ENCODE assay signal across 8 mouse cellular contexts in the genomic region with DNA sequence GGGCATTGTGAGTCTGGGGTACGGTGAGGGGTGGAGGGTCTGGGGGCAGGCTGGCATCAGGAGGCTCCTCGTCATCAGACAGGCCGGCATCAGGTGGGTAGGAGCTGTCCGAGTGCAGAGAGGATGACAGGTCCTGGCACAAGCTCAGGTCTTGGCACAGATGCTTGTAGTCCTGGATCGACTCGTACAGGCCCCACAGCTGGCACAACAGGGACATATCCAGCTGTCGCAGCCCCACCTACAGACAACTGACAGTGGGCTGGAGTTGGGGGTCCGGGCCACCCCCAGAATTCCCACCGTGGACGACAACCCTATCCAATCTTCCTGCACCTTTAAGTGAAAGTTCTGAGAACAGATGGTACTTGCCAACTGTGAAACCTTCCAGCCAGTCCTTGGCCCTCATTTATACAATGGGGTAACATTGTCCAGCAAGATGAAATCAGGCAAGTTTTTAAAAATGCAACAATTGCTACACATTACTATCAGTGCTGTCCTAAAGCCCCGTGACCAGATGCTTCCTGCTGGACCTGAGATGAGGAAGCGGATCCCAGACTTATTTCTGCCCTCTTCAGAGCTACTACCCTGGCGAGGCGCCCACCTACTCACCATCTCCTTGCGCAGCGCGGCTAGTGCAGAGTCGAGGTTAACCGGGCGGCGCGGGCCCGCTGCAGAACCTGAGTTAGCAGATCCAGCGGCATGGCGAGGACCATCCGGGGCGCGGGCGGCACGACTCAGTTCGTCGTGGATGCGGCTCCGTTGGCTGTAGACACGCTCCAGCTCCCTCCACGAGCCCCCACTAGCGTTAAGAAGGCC. TPM values are rescaled to one million over a fixed set of nuclear protein-coding genes. Genes with fewer than 3 reads are reported as not detected.
DNase-seq lines count a peak whose midpoint lies in the region; ATAC-seq and TF ChIP-seq lines count a peak whose summit lies in the region.

No protein-coding gene starts in this region.

- peak overlapping the region; percentile 98 for H3K4me3 ChIP-seq in embryonic facial prominence, embryonic 14.5 days (ENCODE audit: low read depth, low read length)
- H3K4me3 ChIP-seq in heart, postnatal 0 days (ENCODE audit: low read depth, low read length) = peak overlapping the region; percentile 91
- peak overlapping the region; percentile 89 for H3K4me3 ChIP-seq in small intestine, adult 2 months (ENCODE audit: low read depth, low read length)

- ATAC-seq in embryonic facial prominence, embryonic 14.5 days (ENCODE audit: low read depth) = peak; percentile 15
- ATAC-seq in heart, postnatal 0 days (ENCODE audit: insufficient read depth, low read depth) = no peak

- H3K36me3 ChIP-seq in embryonic facial prominence, embryonic 14.5 days (ENCODE audit: control insufficient read depth, insufficient read depth, low read length) = peaks cover 20% of the 10 kb centered on the region; the same call in 1 of the 2 replicates
- H3K36me3 ChIP-seq in heart, postnatal 0 days (replicated peaks; ENCODE audit: control insufficient read depth, insufficient read depth, low read length) = no peaks in the 10 kb centered on the region; the same call in 1 of the 2 replicates
- H3K36me3 ChIP-seq in small intestine, adult 2 months (ENCODE audit: control insufficient read depth, insufficient read depth, low read length) = no peaks in the 10 kb centered on the region

- peak overlapping the region; percentile 98 for H3K4me2 ChIP-seq in embryonic facial prominence, embryonic 14.5 days (ENCODE audit: low read depth, low read length)
- peak overlapping the region; percentile 86 for H3K4me2 ChIP-seq in heart, postnatal 0 days (ENCODE audit: low read depth, low read length)

- WGBS in embryonic facial prominence, embryonic 14.5 days = 13% methylated on average over 24 of the region's 37 CpGs
- WGBS in heart, postnatal 0 days = 6% methylated on average over 37 of the region's 37 CpGs
- 7% methylated on average over 37 of the region's 37 CpGs for WGBS in small intestine, adult 2 months

- TF ChIP-seq POLR2A in small intestine, adult 2 months (IDR thresholded peaks at IDR 0.05; ENCODE audit: low read depth, low read length) = no peak

- H3K9ac ChIP-seq in embryonic facial prominence, embryonic 14.5 days (ENCODE audit: low read depth, low read length) = peak overlapping the region; percentile 99
- H3K9ac ChIP-seq in heart, postnatal 0 days (replicated peaks; ENCODE audit: low read depth, low read length) = peak overlapping the region; percentile 91

- peaks cover 38% of the 10 kb centered on the region for H3K4me1 ChIP-seq in embryonic facial prominence, embryonic 14.5 days (ENCODE audit: control insufficient read depth, insufficient read depth, low read length)
- peaks cover 32% of the 10 kb centered on the region for H3K4me1 ChIP-seq in heart, postnatal 0 days (ENCODE audit: control insufficient read depth, insufficient read depth)
- peaks cover 39% of the 10 kb centered on the region for H3K4me1 ChIP-seq in small intestine, adult 2 months (ENCODE audit: control insufficient read depth, insufficient read depth, insufficient read length, low read length)

- peak overlapping the region; percentile 92 for H3K27ac ChIP-seq in embryonic facial prominence, embryonic 14.5 days (replicated peaks; ENCODE audit: low read depth, low read length)
- peak overlapping the region; percentile 85 for H3K27ac ChIP-seq in heart, postnatal 0 days (ENCODE audit: low read depth)
- peak overlapping the region; percentile 15; the same call in 1 of the 2 replicates for H3K27ac ChIP-seq in small intestine, adult 2 months (ENCODE audit: insufficient read depth, low read depth, low read length)

- H3K9me3 ChIP-seq in embryonic facial prominence, embryonic 14.5 days (ENCODE audit: control insufficient read depth, low read length) = no peaks in the 10 kb centered on the region
- no peaks in the 10 kb centered on the region for H3K9me3 ChIP-seq in heart, postnatal 0 days (replicated peaks; ENCODE audit: control insufficient read depth, low read length)

- TF ChIP-seq EP300 in heart, postnatal 0 days (IDR thresholded peaks at IDR 0.05; ENCODE audit: low read depth) = no peak

- H3K27me3 ChIP-seq in embryonic facial prominence, embryonic 14.5 days (replicated peaks; ENCODE audit: control insufficient read depth, insufficient read depth, low read length) = no peaks in the 10 kb centered on the region
- no peaks in the 10 kb centered on the region for H3K27me3 ChIP-seq in heart, postnatal 0 days (ENCODE audit: control insufficient read depth, insufficient read depth, low read length)
- no peaks in the 10 kb centered on the region for H3K27me3 ChIP-seq in small intestine, adult 2 months (ENCODE audit: control insufficient read depth, insufficient read depth, low read length)

- peak; percentile 70 for DNase-seq in adrenal gland, adult 2 months
- no peak for DNase-seq in adrenal gland, adult 18-20 months (ENCODE audit: low spot score in 2 of 2)
- peak; percentile 86 for DNase-seq in NIH3T3 (ENCODE audit: low read depth)
- DNase-seq in embryonic facial prominence, embryonic 14.5 days (ENCODE audit: low spot score) = no peak
- peak; percentile 43 for DNase-seq in heart, postnatal 0 days (ENCODE audit: low spot score)
- DNase-seq in layer of hippocampus, adult 9-11 months = peak; percentile 64
- DNase-seq in lung, postnatal 14 days = peak; percentile 66

- TF ChIP-seq CTCF in heart, postnatal 0 days (IDR thresholded peaks at IDR 0.05; ENCODE audit: low read depth) = 0 out of 2 replicates have a peak, but pooled peaks have one; percentile 2
- no peak for TF ChIP-seq CTCF in small intestine, adult 2 months (IDR thresholded peaks at IDR 0.05; ENCODE audit: extremely low read depth, insufficient read length, insufficient replicate concordance, low read depth, low read length)

RNA-seq across cellular contexts. Expression of a gene that starts 0.6 kb away (rescaled TPM):
- 10 to 100 TPM; 58.1 to 68.4 TPM for total RNA-seq in adrenal gland, adult 2 months (2021)
- 443 and 466 TPM in 2 replicates for polyA plus RNA-seq in adrenal gland, adult 2 months (2012; rRNA removed)
- 10 to 100 TPM; 42.9 to 61.5 TPM for total RNA-seq in adrenal gland, adult 18-20 months (2021)
- polyA plus RNA-seq in embryonic facial prominence, embryonic 14.5 days (2014; fragmentation: Nextera tagmentation; extraction: Ambion mirVana) = 101 and 111 TPM in 2 replicates
- total RNA-seq in heart, postnatal 0 days (2014; rRNA removed; ENCODE audit: low replicate concordance) = 118 and 140 TPM in 2 replicates
- 74.8 and 76.6 TPM in 2 replicates for polyA plus RNA-seq in heart, postnatal 0 days (2015; fragmentation: Nextera tagmentation; extraction: Ambion mirVana)
- polyA plus RNA-seq in small intestine, adult 2 months (2012; rRNA removed) = 69.8 and 126 TPM in 2 replicates

RNA-seq across cellular contexts. Expression of a gene that starts 2.7 kb away (rescaled TPM):
- 10 to 100 TPM; 30.3 to 31.6 TPM for total RNA-seq in adrenal gland, adult 2 months (2021)
- 47.6 and 49.2 TPM in 2 replicates for polyA plus RNA-seq in adrenal gland, adult 2 months (2012; rRNA removed)
- 10 to 100 TPM; 33.5 to 45.6 TPM for total RNA-seq in adrenal gland, adult 18-20 months (2021)
- 34.2 and 43.4 TPM in 2 replicates for polyA plus RNA-seq in embryonic facial prominence, embryonic 14.5 days (2014; fragmentation: Nextera tagmentation; extraction: Ambion mirVana)
- 113 and 118 TPM in 2 replicates for total RNA-seq in heart, postnatal 0 days (2014; rRNA removed; ENCODE audit: low replicate concordance)
- polyA plus RNA-seq in heart, postnatal 0 days (2015; fragmentation: Nextera tagmentation; extraction: Ambion mirVana) = 86.5 and 111 TPM in 2 replicates
- polyA plus RNA-seq in small intestine, adult 2 months (2012; rRNA removed) = 62.1 and 100 TPM in 2 replicates

RNA-seq across cellular contexts. Expression of a gene that starts 11.9 kb away (rescaled TPM):
- total RNA-seq in adrenal gland, adult 2 months (2021) = 100 to 1,000 TPM; 174 to 246 TPM
- 737 and 768 TPM in 2 replicates for polyA plus RNA-seq in adrenal gland, adult 2 months (2012; rRNA removed)
- total RNA-seq in adrenal gland, adult 18-20 months (2021) = 100 to 1,000 TPM; 241 to 252 TPM
- polyA plus RNA-seq in embryonic facial prominence, embryonic 14.5 days (2014; fragmentation: Nextera tagmentation; extraction: Ambion mirVana) = 59.2 and 68.0 TPM in 2 replicates
- 60.0 and 73.4 TPM in 2 replicates for total RNA-seq in heart, postnatal 0 days (2014; rRNA removed; ENCODE audit: low replicate concordance)
- polyA plus RNA-seq in heart, postnatal 0 days (2015; fragmentation: Nextera tagmentation; extraction: Ambion mirVana) = 15.4 and 16.3 TPM in 2 replicates
- polyA plus RNA-seq in small intestine, adult 2 months (2012; rRNA removed) = 28.2 and 30.2 TPM in 2 replicates

RNA-seq across cellular contexts. Expression of a gene that starts 24.7 kb away (rescaled TPM):
- total RNA-seq in adrenal gland, adult 2 months (2021) = not detected
- polyA plus RNA-seq in adrenal gland, adult 2 months (2012; rRNA removed) = not detected in 2 replicates
- total RNA-seq in adrenal gland, adult 18-20 months (2021) = not detected
- 0.34 and 1.7 TPM in 2 replicates for polyA plus RNA-seq in embryonic facial prominence, embryonic 14.5 days (2014; fragmentation: Nextera tagmentation; extraction: Ambion mirVana)
- total RNA-seq in heart, postnatal 0 days (2014; rRNA removed; ENCODE audit: low replicate concordance) = not detected in 2 replicates
- polyA plus RNA-seq in heart, postnatal 0 days (2015; fragmentation: Nextera tagmentation; extraction: Ambion mirVana) = 0.30 and 0.34 TPM in 2 replicates
- 0.57 TPM in 1 of 2 replicates, not detected in the other for polyA plus RNA-seq in small intestine, adult 2 months (2012; rRNA removed)

RNA-seq across cellular contexts. Expression of a gene that starts 40.1 kb away (rescaled TPM):
- total RNA-seq in adrenal gland, adult 2 months (2021) = 10 to 100 TPM; 88.9 to 90.8 TPM
- 330 and 358 TPM in 2 replicates for polyA plus RNA-seq in adrenal gland, adult 2 months (2012; rRNA removed)
- total RNA-seq in adrenal gland, adult 18-20 months (2021) = 100 to 1,000 TPM in 1 of 2 experiments, 10 to 100 TPM in 1; 84.6 to 103 TPM
- polyA plus RNA-seq in embryonic facial prominence, embryonic 14.5 days (2014; fragmentation: Nextera tagmentation; extraction: Ambion mirVana) = 24.1 and 32.1 TPM in 2 replicates
- total RNA-seq in heart, postnatal 0 days (2014; rRNA removed; ENCODE audit: low replicate concordance) = 27.0 and 35.9 TPM in 2 replicates
- 6.1 and 6.7 TPM in 2 replicates for polyA plus RNA-seq in heart, postnatal 0 days (2015; fragmentation: Nextera tagmentation; extraction: Ambion mirVana)
- polyA plus RNA-seq in small intestine, adult 2 months (2012; rRNA removed) = 85.4 and 150 TPM in 2 replicates

Comparison
In these comparisons a context has a peak if more than half of its experiments do, and no peak if none do; other contexts are left out.
1. DNase-seq: peak in adrenal gland, adult 2 months (single experiment), NIH3T3 (single experiment), heart, postnatal 0 days (single experiment), layer of hippocampus, adult 9-11 months (single experiment) and lung, postnatal 14 days (single experiment); none in adrenal gland, adult 18-20 months (0 of 2) and embryonic facial prominence, embryonic 14.5 days (single experiment).
2. H3K27ac ChIP-seq: peak in every context shown above with its lines; median percentile 92 in embryonic facial prominence, embryonic 14.5 days; 85 in heart, postnatal 0 days; 15 in small intestine, adult 2 months.
3. RNA of a gene that starts 11.9 kb away (polyA plus RNA-seq): 737 to 768 TPM in adrenal gland, adult 2 months; 59.2 to 68.0 TPM in embryonic facial prominence, embryonic 14.5 days, 28.2 to 30.2 TPM in small intestine, adult 2 months and 15.4 to 16.3 TPM in heart, postnatal 0 days; every median in the first group is over 10 times any median in the second.
4. Peak in every context shown above with its lines, with median percentiles within 50 percentile points of each other: H3K4me3 ChIP-seq.